Mouse (Mus musculus) spleen, adult 2 months (tissue): ENCODE data around the gene 3110082I17Rik.

Experiments
- CTCF ChIP-seq: fragments of 200-500 bp; IDR thresholded peaks from 2 replicates; pipeline ENCODE4 v1.5.1; 2011; ENCODE audit warnings: mild to moderate bottlenecking, inconsistent platforms; ENCODE audit not compliant: insufficient read depth, insufficient read length, insufficient replicate concordance; ENCODE audit errors: extremely low read depth
- POLR2A ChIP-seq: fragments of 200-500 bp; IDR thresholded peaks from 2 replicates; pipeline ENCODE4 v1.6.1; 2011; ENCODE audit warnings: low read depth, low read length, inconsistent platforms

DNA sequence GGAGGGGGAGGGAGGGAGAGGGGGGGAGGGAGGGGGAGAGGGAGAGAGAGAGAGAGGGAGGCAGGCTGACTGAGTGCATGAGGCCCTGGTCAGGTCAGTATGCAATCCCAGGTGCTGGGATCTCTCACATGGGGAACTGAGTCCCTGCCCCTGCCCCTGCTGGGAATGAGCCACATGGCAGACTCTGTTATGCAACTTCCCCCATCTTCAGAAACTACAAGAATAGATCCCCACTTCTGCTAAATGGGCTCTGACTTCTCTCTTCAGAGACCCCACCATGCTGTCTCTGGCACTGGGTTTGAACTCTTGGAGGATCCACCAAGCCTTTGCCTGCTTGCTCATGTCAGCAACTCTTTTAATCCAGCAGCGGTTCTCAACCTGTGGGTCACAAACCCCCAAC, 94.5 kb downstream of the 3110082I17Rik start:
- TF ChIP-seq CTCF (no peak), POLR2A (no peak)
